Mouse (Mus musculus) olfactory bulb, adult 2 months (tissue): ENCODE measurements around the gene Svop.

Source experiments
- CTCF ChIP-seq: fragments of 200-500 bp; IDR thresholded peaks from 2 replicates; pipeline ENCODE4 v1.5.1; 2012; ENCODE audit warnings: low read depth, mild to moderate bottlenecking, low read length, moderate library complexity; ENCODE audit not compliant: insufficient read depth
- POLR2A ChIP-seq: fragments of 200-500 bp; IDR thresholded peaks from 2 replicates; pipeline ENCODE4 v1.6.1; 2012; ENCODE audit warnings: mild to moderate bottlenecking, low read depth, low read length, moderate library complexity; ENCODE audit not compliant: insufficient read depth

DNA sequence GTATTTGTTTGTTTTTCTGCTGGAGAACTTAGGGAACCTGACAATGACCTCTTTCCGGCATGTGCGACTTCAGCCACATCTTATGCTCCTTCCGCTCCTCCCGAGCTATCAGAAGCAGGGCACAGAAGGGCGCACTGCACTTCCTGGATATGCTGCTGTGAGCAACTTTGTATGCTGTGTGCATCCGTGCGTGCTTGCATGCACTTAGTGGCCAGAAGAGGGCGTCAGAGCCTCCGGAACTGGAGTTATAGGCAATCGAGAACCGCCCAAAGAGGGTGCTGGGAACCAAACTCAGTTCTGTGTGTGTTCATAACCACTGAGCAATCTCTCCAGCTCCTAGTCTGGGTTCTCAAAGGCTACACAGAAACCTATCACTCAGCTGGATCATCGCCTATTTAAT is 60.7 kb downstream of the Svop start:
- no peak for TF ChIP-seq POLR2A
- peak; percentile 9; the same call in 1 of the 2 replicates for TF ChIP-seq CTCF
